Comparison of ENCODE assay signal across 8 mouse cellular contexts in genomic region chr19:10605293-10605900, GRCm38 (mm10). TPM values are rescaled to one million over a fixed set of nuclear protein-coding genes. Genes with fewer than 3 reads are reported as not detected.
A peak's percentile ranks its signal among the peaks of the same experiment; 100 is the strongest.
DNase-seq lines count a peak whose midpoint lies in the region; ATAC-seq and TF ChIP-seq lines count a peak whose summit lies in the region.

Gene Ddb1, plus strand, starts transcription at chr19:10605327.
Gene Tkfc, minus strand, starts transcription at chr19:10605654.

- H3K27me3 ChIP-seq in C2C12 (ENCODE audit: control insufficient read depth, insufficient read depth, insufficient read length): no peaks in the 10 kb centered on the region
- no peaks in the 10 kb centered on the region for H3K27me3 ChIP-seq in erythroblast, embryonic 14.5 days (ENCODE audit: control insufficient read depth)
- no peaks in the 10 kb centered on the region for H3K27me3 ChIP-seq in heart, embryonic 12.5 days (replicated peaks)
- no peaks in the 10 kb centered on the region for H3K27me3 ChIP-seq in kidney, postnatal 0 days (ENCODE audit: insufficient read depth, low read length)
- H3K27me3 ChIP-seq in liver, embryonic 11.5 days (replicated peaks; ENCODE audit: control insufficient read depth, insufficient read depth, low read length): no peaks in the 10 kb centered on the region
- H3K27me3 ChIP-seq in stomach, embryonic 14.5 days (ENCODE audit: control insufficient read depth, insufficient read depth, low read length): no peaks in the 10 kb centered on the region

- peaks cover 56% of the 10 kb centered on the region for H3K79me2 ChIP-seq in C2C12 (ENCODE audit: control insufficient read depth, insufficient read depth)

- under 1% methylated on average over 49 of the region's 49 CpGs for WGBS in heart, embryonic 12.5 days
- WGBS in kidney, postnatal 0 days: under 1% methylated on average over 49 of the region's 49 CpGs
- under 1% methylated on average over 49 of the region's 49 CpGs for WGBS in liver, embryonic 11.5 days
- WGBS in stomach, embryonic 14.5 days: under 1% methylated on average over 49 of the region's 49 CpGs

- H3K9ac ChIP-seq in heart, embryonic 12.5 days: peak within 1 kb of the TSS; percentile 95
- H3K9ac ChIP-seq in kidney, postnatal 0 days (ENCODE audit: low read depth, low read length): peak within 1 kb of the TSS; percentile 85
- peak within 1 kb of the TSS; percentile 99 for H3K9ac ChIP-seq in liver, embryonic 11.5 days (ENCODE audit: low read depth, low read length)
- H3K9ac ChIP-seq in stomach, embryonic 14.5 days (replicated peaks; ENCODE audit: low read depth, low read length): peak within 1 kb of the TSS; percentile 94

- peaks cover 56% of the 10 kb centered on the region for H3K4me1 ChIP-seq in erythroblast, embryonic 14.5 days (ENCODE audit: control insufficient read depth)
- H3K4me1 ChIP-seq in heart, embryonic 12.5 days (replicated peaks): peaks cover 44% of the 10 kb centered on the region
- peaks cover 12% of the 10 kb centered on the region for H3K4me1 ChIP-seq in kidney, postnatal 0 days (replicated peaks; ENCODE audit: insufficient read depth, low read length)
- H3K4me1 ChIP-seq in liver, embryonic 11.5 days (replicated peaks; ENCODE audit: control insufficient read depth, insufficient read depth, low read length): peaks cover 35% of the 10 kb centered on the region
- H3K4me1 ChIP-seq in stomach, embryonic 14.5 days (ENCODE audit: control insufficient read depth, insufficient read depth, low read length): peaks cover 27% of the 10 kb centered on the region

- H3K79me3 ChIP-seq in C2C12 (ENCODE audit: low read depth): peaks cover 49% of the 10 kb centered on the region

- peaks cover 42% of the 10 kb centered on the region for H3K36me3 ChIP-seq in C2C12 (ENCODE audit: control insufficient read depth, insufficient read depth)
- peaks cover 45% of the 10 kb centered on the region for H3K36me3 ChIP-seq in erythroblast, embryonic 14.5 days (ENCODE audit: control insufficient read depth)
- peaks cover 31% of the 10 kb centered on the region for H3K36me3 ChIP-seq in heart, embryonic 12.5 days
- H3K36me3 ChIP-seq in kidney, postnatal 0 days (ENCODE audit: insufficient read depth, low read length): peaks cover 24% of the 10 kb centered on the region
- H3K36me3 ChIP-seq in liver, embryonic 11.5 days (ENCODE audit: control insufficient read depth, insufficient read depth, low read length): peaks cover 29% of the 10 kb centered on the region
- peaks cover 31% of the 10 kb centered on the region for H3K36me3 ChIP-seq in stomach, embryonic 14.5 days (ENCODE audit: control insufficient read depth, insufficient read depth, low read length)

- H3K4me3 ChIP-seq in C2C12 (ENCODE audit: insufficient read depth, poor library complexity, severe bottlenecking): peak within 1 kb of the TSS; percentile 97
- H3K4me3 ChIP-seq in erythroblast, embryonic 14.5 days (replicated peaks): peak within 1 kb of the TSS; percentile 86
- peak within 1 kb of the TSS; percentile 87 for H3K4me3 ChIP-seq in heart, embryonic 12.5 days
- H3K4me3 ChIP-seq in kidney, postnatal 0 days (replicated peaks; ENCODE audit: low read depth, low read length): peak within 1 kb of the TSS; percentile 79
- H3K4me3 ChIP-seq in liver, embryonic 11.5 days (ENCODE audit: low read depth, low read length): peak within 1 kb of the TSS; percentile 97
- H3K4me3 ChIP-seq in stomach, embryonic 14.5 days (ENCODE audit: low read depth, low read length): peak within 1 kb of the TSS; percentile 98

- no peaks in the 10 kb centered on the region for H3K9me3 ChIP-seq in erythroblast, embryonic 14.5 days (ENCODE audit: control insufficient read depth, low read length)
- no peaks in the 10 kb centered on the region for H3K9me3 ChIP-seq in heart, embryonic 12.5 days (replicated peaks)
- no peaks in the 10 kb centered on the region for H3K9me3 ChIP-seq in kidney, postnatal 0 days (replicated peaks; ENCODE audit: low read length)
- no peaks in the 10 kb centered on the region for H3K9me3 ChIP-seq in liver, embryonic 11.5 days (ENCODE audit: control insufficient read depth, low read length)
- no peaks in the 10 kb centered on the region for H3K9me3 ChIP-seq in stomach, embryonic 14.5 days (ENCODE audit: control insufficient read depth, low read depth, low read length)

- DNase-seq in brain, embryonic 14.5 days (ENCODE audit: low read depth): peak; percentile 100
- peak; percentile 99 for DNase-seq in kidney, postnatal 0 days (ENCODE audit: low spot score)
- DNase-seq in liver, embryonic 11.5 days (ENCODE audit: low spot score): peak; percentile 99
- DNase-seq in naive thymus-derived CD4-positive, alpha-beta T cell, adult 2 months (ENCODE audit: low read depth): peak; percentile 99

- peak within 1 kb of the TSS; percentile 91 for H3K27ac ChIP-seq in heart, embryonic 12.5 days (ENCODE audit: poor library complexity, severe bottlenecking)
- peak within 1 kb of the TSS; percentile 91 for H3K27ac ChIP-seq in kidney, postnatal 0 days
- H3K27ac ChIP-seq in liver, embryonic 11.5 days (ENCODE audit: low read depth, low read length): peak within 1 kb of the TSS; percentile 83
- H3K27ac ChIP-seq in stomach, embryonic 14.5 days (ENCODE audit: low read length): peak within 1 kb of the TSS; percentile 93

- peak within 1 kb of the TSS; percentile 71 for H3K4me2 ChIP-seq in heart, embryonic 12.5 days
- H3K4me2 ChIP-seq in kidney, postnatal 0 days (ENCODE audit: low read length): peak within 1 kb of the TSS; percentile 72
- H3K4me2 ChIP-seq in liver, embryonic 11.5 days: peak within 1 kb of the TSS; percentile 84
- H3K4me2 ChIP-seq in stomach, embryonic 14.5 days (replicated peaks; ENCODE audit: low read depth, low read length): peak within 1 kb of the TSS; percentile 85

- peak within 1 kb of the TSS; percentile 98 for H3ac ChIP-seq in C2C12 (ENCODE audit: control insufficient read depth, insufficient read length, low read depth)

- TF ChIP-seq CTCF in C2C12 (IDR thresholded peaks at IDR 0.05; ENCODE audit: control insufficient read depth, insufficient read depth, insufficient read length): peak; percentile 58
- peak; percentile 43 for TF ChIP-seq CTCF in brain, embryonic 14.5 days (IDR thresholded peaks at IDR 0.05; ENCODE audit: borderline replicate concordance, extremely low read depth, insufficient read depth, insufficient read length)
- peak; percentile 79 for TF ChIP-seq CTCF in kidney, postnatal 0 days (IDR thresholded peaks at IDR 0.05; ENCODE audit: low read depth)

- TF ChIP-seq POLR2A in brain, embryonic 14.5 days (IDR thresholded peaks at IDR 0.05; ENCODE audit: borderline replicate concordance, extremely low read depth, insufficient read depth, insufficient read length, poor library complexity, severe bottlenecking): peak; percentile 91; the same call in 1 of the 2 replicates

- ATAC-seq in heart, embryonic 12.5 days (ENCODE audit: insufficient number of reproducible peaks, low FRiP score): peak; percentile 98
- ATAC-seq in kidney, postnatal 0 days (replicated peaks; ENCODE audit: low FRiP score, low read depth): peak; percentile 95
- peak; percentile 96 for ATAC-seq in liver, embryonic 11.5 days (replicated peaks; ENCODE audit: low FRiP score)
- ATAC-seq in stomach, embryonic 14.5 days (ENCODE audit: insufficient number of reproducible peaks, insufficient read depth, low FRiP score, low read depth): peak; percentile 97

TF ChIP-seq in C2C12, 6 proteins besides CTCF, POLR2A, EP300 and RAD21:
- TF ChIP-seq CEBPB (IDR thresholded peaks at IDR 0.05; ENCODE audit: low read depth) (no peak), MAX (IDR thresholded peaks at IDR 0.05) (peak; percentile 91)

RNA-seq across cellular contexts. Expression of gene Ddb1, which starts in this region (rescaled TPM):
- 513 TPM for polyA plus RNA-seq in C2C12 (2012; fragmentation: generic; extraction: Trizol)
- 206 and 237 TPM in 2 replicates for polyA plus RNA-seq in brain, embryonic 14.5 days (2012; rRNA removed)
- polyA plus RNA-seq in erythroblast, embryonic 14.5 days (2012): 2.3 and 2.8 TPM in 2 replicates
- polyA plus RNA-seq in heart, embryonic 12.5 days (2016; fragmentation: Nextera tagmentation; extraction: Ambion mirVana): 339 and 347 TPM in 2 replicates
- 205 and 225 TPM in 2 replicates for polyA plus RNA-seq in kidney, postnatal 0 days (2015; fragmentation: Nextera tagmentation; extraction: Ambion mirVana)
- polyA plus RNA-seq in liver, embryonic 11.5 days (2014; fragmentation: Nextera tagmentation; extraction: Ambion mirVana): 311 and 347 TPM in 2 replicates
- polyA plus RNA-seq in stomach, embryonic 14.5 days (2014; fragmentation: Nextera tagmentation; extraction: Ambion mirVana): 303 and 313 TPM in 2 replicates

RNA-seq across cellular contexts. Expression of gene Tkfc, which starts in this region (rescaled TPM):
- polyA plus RNA-seq in C2C12 (2012; fragmentation: generic; extraction: Trizol): 15.7 TPM
- 35.8 and 38.2 TPM in 2 replicates for polyA plus RNA-seq in brain, embryonic 14.5 days (2012; rRNA removed)
- polyA plus RNA-seq in erythroblast, embryonic 14.5 days (2012): 0.31 and 0.64 TPM in 2 replicates
- 11.9 and 12.4 TPM in 2 replicates for polyA plus RNA-seq in heart, embryonic 12.5 days (2016; fragmentation: Nextera tagmentation; extraction: Ambion mirVana)
- polyA plus RNA-seq in kidney, postnatal 0 days (2015; fragmentation: Nextera tagmentation; extraction: Ambion mirVana): 42.2 and 54.4 TPM in 2 replicates
- polyA plus RNA-seq in liver, embryonic 11.5 days (2014; fragmentation: Nextera tagmentation; extraction: Ambion mirVana): 16.1 and 16.2 TPM in 2 replicates
- 17.7 and 19.2 TPM in 2 replicates for polyA plus RNA-seq in stomach, embryonic 14.5 days (2014; fragmentation: Nextera tagmentation; extraction: Ambion mirVana)

Comparison
In these comparisons a context has a peak if more than half of its experiments do, and no peak if none do; other contexts are left out.
1. Peak in every context shown above with its lines: DNase-seq, ATAC-seq, H3K4me3 ChIP-seq and H3K27ac ChIP-seq.
2. RNA of gene Ddb1 (polyA plus RNA-seq): 513 TPM in C2C12 (single experiment), 339 to 347 TPM in heart, embryonic 12.5 days, 311 to 347 TPM in liver, embryonic 11.5 days, 303 to 313 TPM in stomach, embryonic 14.5 days, 206 to 237 TPM in brain, embryonic 14.5 days and 205 to 225 TPM in kidney, postnatal 0 days; 2.3 to 2.8 TPM in erythroblast, embryonic 14.5 days; every median in the first group is over 10 times any median in the second.